Mouse (Mus musculus): ENCODE results near the gene Kalrn.

Kalrn gene

GRCm38 (mm10) chr16:34254002-34254645 lies 319.2 kb downstream of the Kalrn start:
- DNase-seq = no peak

GRCm38 (mm10) chr16:34252670-34253069 lies 320.7 kb downstream of the Kalrn start:
- no peak for DNase-seq

- DNase-seq = no peak
Measured at GRCm38 (mm10) chr16:34248256-34248655, 325.1 kb downstream of the Kalrn start.

DNA sequence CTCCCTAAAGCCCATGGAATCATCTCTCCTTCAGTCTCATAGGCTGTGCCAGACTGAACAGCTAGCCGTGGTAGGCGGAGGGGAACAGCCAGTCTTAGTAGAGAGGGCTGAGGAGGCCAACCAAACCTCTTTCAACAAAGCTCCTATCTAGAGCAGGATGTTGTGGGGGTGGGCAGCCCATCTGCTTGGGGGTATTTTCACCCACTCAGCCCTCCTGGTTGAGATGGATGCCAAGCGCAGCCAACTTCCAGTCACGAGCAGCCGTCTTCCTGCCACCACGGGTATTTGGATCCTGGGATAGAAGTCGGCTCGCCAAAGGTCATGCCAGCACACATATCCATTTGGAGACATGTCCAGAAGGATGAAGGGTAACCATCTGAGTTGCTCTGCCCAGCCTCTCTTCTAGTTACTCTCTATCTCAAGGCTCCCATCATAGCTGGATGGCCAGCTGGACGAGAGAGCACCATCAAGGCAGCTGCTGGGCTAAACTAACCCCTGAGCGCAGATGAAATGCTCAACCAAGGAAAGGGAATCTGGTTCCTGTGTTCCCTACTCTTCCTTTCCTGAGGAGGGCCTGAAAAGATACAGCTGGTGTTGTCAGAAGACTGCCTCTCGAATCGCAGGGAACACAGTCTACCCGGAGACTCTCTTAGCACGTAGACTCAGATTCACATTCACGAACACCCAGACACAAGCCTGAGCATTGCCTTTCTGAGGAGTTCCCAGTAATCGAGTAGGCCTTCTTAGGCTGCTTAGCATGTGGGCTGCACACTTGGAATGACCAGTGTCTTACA lies 331.2 kb downstream of the Kalrn start:
- peak; percentile 20 to 21 for DNase-seq

DNA sequence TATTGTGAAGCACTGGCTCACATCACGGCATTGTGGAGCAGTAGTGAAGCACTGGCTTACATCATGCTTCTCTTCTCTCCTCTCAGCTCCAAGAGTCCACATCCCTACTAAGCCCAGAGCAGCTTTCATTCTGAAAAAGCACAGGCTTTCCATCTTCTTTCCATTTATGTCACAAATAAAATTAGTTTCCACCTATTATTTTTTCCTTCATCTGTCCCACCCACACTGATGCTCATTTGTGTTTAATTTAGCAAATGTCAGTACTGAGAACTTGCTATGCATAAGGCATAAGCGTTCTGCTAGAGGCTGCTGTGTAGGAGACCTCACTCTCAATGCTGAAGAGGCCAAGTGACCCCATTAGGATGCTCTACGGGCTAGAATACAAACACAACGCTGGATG lies 333.7 kb downstream of the Kalrn start:
- DNase-seq = no peak

GRCm38 (mm10) chr16:34236898-34237611 lies 336.3 kb downstream of the Kalrn start:
- peak in 1 of 2 experiments; percentile 14 for DNase-seq

- DNase-seq = no peak
Measured at GRCm38 (mm10) chr16:34235086-34235485, 338.2 kb downstream of the Kalrn start.

DNA sequence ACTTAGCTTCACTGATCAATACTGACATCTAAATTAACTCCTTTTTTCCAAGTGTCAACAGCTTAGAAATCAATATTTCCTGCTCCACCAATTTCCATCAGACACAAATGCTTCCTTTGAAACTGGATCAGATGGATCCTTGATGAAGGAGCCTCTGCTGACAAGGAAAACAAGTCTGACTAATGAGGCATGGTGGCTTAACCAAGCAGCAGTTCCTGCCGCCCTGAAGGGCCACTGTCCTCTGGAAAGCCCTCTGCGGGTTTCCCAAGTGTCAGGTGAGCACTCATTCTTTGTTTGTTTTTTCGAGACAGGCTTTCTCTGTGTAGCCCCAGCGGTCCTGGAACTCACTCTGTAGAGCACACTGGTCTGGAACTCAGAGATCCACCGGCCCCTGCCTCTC lies 341.4 kb downstream of the Kalrn start:
- DNase-seq = no peak

- DNase-seq = no peak
Measured at GRCm38 (mm10) chr16:34231146-34231545, 342.2 kb downstream of the Kalrn start.

DNA sequence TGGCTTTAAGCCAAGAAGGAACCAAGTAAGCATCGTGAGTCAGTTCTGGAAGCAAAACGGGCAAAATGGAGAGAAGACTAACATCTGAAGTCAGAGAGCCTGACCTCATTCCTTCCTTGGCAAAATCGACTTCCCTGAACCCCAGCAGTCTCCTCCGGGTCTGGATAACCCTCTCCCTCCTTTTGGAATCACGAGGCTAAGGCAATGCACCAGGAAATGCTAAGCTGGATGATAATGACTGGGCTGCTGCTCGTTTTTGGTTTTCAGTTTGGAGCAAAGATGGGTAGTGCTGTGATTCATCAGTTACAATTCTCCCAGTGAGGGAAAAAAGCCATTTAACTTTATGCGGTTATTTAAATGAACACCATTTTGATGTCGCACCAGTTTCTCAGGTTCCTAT lies 344.0 kb downstream of the Kalrn start:
- no peak for DNase-seq

DNA sequence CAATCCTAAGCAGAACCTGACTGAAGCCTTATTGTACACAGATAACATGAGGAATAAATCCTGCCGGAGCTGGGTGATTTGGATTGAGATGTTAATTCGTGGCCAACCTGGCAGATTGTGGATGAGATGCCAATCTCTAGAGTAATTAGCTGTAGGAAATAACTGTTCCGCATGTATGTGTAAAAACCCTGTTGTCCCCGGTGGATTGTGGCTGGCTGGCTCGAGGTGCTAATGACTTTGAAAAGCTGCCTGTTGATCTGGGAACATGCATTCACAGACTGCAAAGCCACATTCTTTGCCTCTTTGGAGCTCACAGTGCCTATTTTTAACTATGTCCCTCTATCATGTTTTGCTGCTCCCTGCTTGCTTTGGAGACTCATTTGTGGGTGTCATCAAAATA lies 344.7 kb downstream of the Kalrn start:
- DNase-seq = peak; percentile 21 to 38

GRCm38 (mm10) chr16:34212160-34212559 lies 361.2 kb downstream of the Kalrn start:
- no peak for DNase-seq

- no peak for DNase-seq
Measured at GRCm38 (mm10) chr16:34211243-34211642, 362.1 kb downstream of the Kalrn start.

DNA sequence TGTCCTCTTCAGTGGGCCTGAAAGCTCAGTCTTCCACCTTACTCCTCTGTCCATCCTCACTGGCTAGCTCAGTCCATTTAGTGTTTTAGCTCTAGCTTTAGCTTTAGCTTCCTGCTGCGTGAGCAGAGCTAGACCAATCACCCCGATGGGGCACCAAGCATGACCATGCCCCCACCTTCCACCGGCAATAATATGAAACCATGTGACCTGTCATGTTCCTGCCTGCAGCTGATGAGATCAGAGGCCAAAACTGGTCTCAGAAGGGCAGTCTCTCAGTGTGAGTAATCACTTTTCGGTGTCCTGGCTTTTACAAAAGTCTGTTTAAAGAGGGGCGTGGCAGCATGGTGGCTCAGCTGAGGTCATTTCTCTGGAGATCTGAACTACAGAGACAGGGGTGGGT lies 364.6 kb downstream of the Kalrn start:
- DNase-seq = no peak

DNA sequence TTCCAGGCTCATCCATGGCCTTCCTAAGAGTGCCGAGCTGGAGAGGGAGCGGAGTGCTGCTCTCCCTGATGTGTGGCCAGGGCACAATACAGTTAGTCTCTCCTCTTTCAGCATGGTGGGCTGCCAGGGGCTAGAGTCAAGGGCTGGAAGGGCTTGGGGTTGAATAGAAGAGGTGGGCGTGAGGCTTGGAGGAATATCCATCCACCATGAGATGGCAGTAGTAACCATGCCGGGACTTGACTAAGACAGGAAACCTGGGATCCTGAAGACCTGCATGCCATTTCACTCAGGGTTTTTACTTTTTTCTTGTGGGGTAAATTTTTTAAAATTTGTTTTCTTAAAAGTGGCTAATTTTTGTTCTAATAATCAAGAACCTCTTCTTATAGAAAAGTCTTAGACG lies 365.4 kb downstream of the Kalrn start:
- peak in 1 of 2 experiments; percentile 8 for DNase-seq

GRCm38 (mm10) chr16:34204527-34205139 lies 368.7 kb downstream of the Kalrn start:
- DNase-seq = peak in 1 of 2 experiments; percentile 5

GRCm38 (mm10) chr16:34199543-34199942 lies 373.8 kb downstream of the Kalrn start:
- DNase-seq = no peak

- peak; percentile 60 to 70 for DNase-seq
Measured at GRCm38 (mm10) chr16:34192959-34193842, 380.1 kb downstream of the Kalrn start.

- DNase-seq = no peak
Measured at GRCm38 (mm10) chr16:34184721-34185120, 388.6 kb downstream of the Kalrn start.

- no peak for DNase-seq
Measured at GRCm38 (mm10) chr16:34183186-34183585, 390.1 kb downstream of the Kalrn start.

- no peak for DNase-seq
Measured at GRCm38 (mm10) chr16:34175625-34176024, 397.7 kb downstream of the Kalrn start.

DNA sequence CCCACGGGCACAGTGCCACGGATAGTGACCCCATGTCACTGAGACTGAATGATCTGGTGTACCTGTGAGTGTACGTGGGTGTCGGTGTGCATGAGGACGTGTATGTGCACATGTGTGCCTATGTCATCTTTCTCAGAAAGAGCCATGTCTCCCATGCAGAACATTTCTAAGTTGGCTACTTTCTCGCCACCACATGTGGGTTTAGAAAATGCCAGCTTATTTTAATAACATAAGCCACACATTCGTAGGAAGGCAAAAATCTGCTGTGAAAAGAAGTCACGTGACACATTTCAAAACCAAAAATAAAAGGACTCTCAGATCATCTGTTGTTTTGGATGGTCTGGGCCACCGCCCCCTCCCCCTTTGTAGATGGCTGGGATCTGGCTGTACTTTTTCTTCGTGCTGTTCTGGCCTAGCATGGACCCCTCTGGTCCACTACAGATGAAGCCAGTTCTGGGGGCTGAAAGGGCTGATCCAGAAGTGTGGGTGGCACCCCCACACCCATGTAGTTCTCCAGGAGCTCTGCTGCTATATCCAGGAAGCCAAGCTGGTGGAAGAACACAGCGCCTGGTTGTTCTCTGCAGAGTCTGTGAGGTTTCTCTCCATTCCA lies 400.7 kb downstream of the Kalrn start:
- DNase-seq = no peak
